Mouse (Mus musculus) MEL (cell line): Measurements from ENCODE around the gene Creb1. TPM values are rescaled to one million over a fixed set of nuclear protein-coding genes. Genes with fewer than 3 reads are reported as not detected.

ENCODE experiments used
- DNase-seq: peaks from one replicate; pipeline ENCODE4 v3.0.0; 2011; ENCODE audit warnings: low read depth, low spot score
- H3K27ac ChIP-seq: 2 replicates; pipeline ENCODE4 v1.5.1; 2012; ENCODE audit warnings: low read depth, mild to moderate bottlenecking, control low read depth, low read length, moderate library complexity; ENCODE audit not compliant: control insufficient read depth
- H3K27me3 ChIP-seq, 2 experiments: fragments of 150-350 bp in 1 of 2; sonication (generic) in 1 of 2; 2 replicates each; pipeline ENCODE4 v1.6.1; 2012; ENCODE audit warnings: low read length in 2 of 2, mild to moderate bottlenecking in 2 of 2, improper control_type of control experiment in 1 of 2, moderate library complexity in 1 of 2; ENCODE audit not compliant: insufficient read depth in 2 of 2, control insufficient read depth in 1 of 2
- H3K36me3 ChIP-seq, 2 experiments: 2 replicates each; pipeline ENCODE4 v1.6.1; 2012 to 2014; ENCODE audit warnings: low read length in 2 of 2, improper control_type of control experiment in 1 of 2, inconsistent platforms in 1 of 2, mild to moderate bottlenecking in 1 of 2; ENCODE audit not compliant: insufficient read depth in 2 of 2, control insufficient read depth in 1 of 2
- H3K4me1 ChIP-seq, 2 experiments: fragments of 150-350 bp in 1 of 2; sonication (generic) in 1 of 2; 2 replicates each; pipeline ENCODE4 v1.6.1; 2012; ENCODE audit warnings: low read length in 2 of 2, improper control_type of control experiment in 1 of 2, mild to moderate bottlenecking in 1 of 2; ENCODE audit not compliant: insufficient read depth in 2 of 2, control insufficient read depth in 1 of 2
- H3K4me3 ChIP-seq, 2 experiments: fragments of 150-350 bp in 1 of 2; sonication (generic) in 1 of 2; 2 replicates each; pipeline ENCODE4 v1.5.1; 2012; ENCODE audit warnings: low read depth in 2 of 2, low read length in 2 of 2, mild to moderate bottlenecking in 2 of 2, moderate library complexity in 2 of 2, control low read depth in 1 of 2, improper control_type of control experiment in 1 of 2; ENCODE audit not compliant: control insufficient read depth in 1 of 2, insufficient read depth in 1 of 2
- H3K79me2 ChIP-seq: 2 replicates; pipeline ENCODE4 v1.6.1; 2012; ENCODE audit warnings: mild to moderate bottlenecking, low read length, moderate library complexity; ENCODE audit not compliant: control insufficient read depth, poor library complexity, insufficient read depth
- H3K9ac ChIP-seq: 2 replicates; pipeline ENCODE4 v1.6.1; 2012; ENCODE audit warnings: low read depth, mild to moderate bottlenecking, control low read depth, low read length, moderate library complexity; ENCODE audit not compliant: control insufficient read depth, poor library complexity, severe bottlenecking
- H3K9me3 ChIP-seq: fragments of 150-350 bp; sonication (generic); replicated peaks from 2 replicates; pipeline ENCODE4 v1.6.1; 2012; ENCODE audit warnings: mild to moderate bottlenecking, low read length, improper control_type of control experiment, moderate library complexity; ENCODE audit not compliant: insufficient read depth
- BHLHE40 ChIP-seq: IDR thresholded peaks from 2 replicates; pipeline ENCODE4 v1.6.1; 2012; ENCODE audit warnings: low read depth, mild to moderate bottlenecking, inconsistent platforms, low read length, improper control_type of control experiment, borderline replicate concordance
- CHD1 ChIP-seq: IDR thresholded peaks from 2 replicates; pipeline ENCODE4 v1.6.1; 2012; ENCODE audit warnings: low read depth, mild to moderate bottlenecking, inconsistent platforms, low read length, improper control_type of control experiment
- CTCF ChIP-seq, 3 experiments: IDR thresholded peaks in 2 of 3; conservative IDR thresholded peaks in 1 of 3; 2 replicates each; pipeline ENCODE4 v1.5.1; 2011 to 2012; ENCODE audit warnings: low read length in 3 of 3, low read depth in 2 of 3, mild to moderate bottlenecking in 2 of 3, improper control_type of control experiment in 1 of 3, inconsistent platforms in 1 of 3, mixed read lengths in 1 of 3, moderate library complexity in 1 of 3; ENCODE audit not compliant: control insufficient read depth in 1 of 3, insufficient read depth in 1 of 3, poor library complexity in 1 of 3, severe bottlenecking in 1 of 3
- E2F4 ChIP-seq: IDR thresholded peaks from 2 replicates; pipeline ENCODE4 v1.6.1; 2011; ENCODE audit warnings: low read depth, low read length, improper control_type of control experiment, borderline replicate concordance
- EP300 ChIP-seq, 2 experiments: IDR thresholded peaks; 2 replicates each; pipeline ENCODE4 v1.6.1; 2011; ENCODE audit warnings: improper control_type of control experiment in 2 of 2, low read length in 2 of 2, low read depth in 1 of 2, mild to moderate bottlenecking in 1 of 2
- GATA1 ChIP-seq: IDR thresholded peaks from 2 replicates; pipeline ENCODE4 v1.6.1; 2011; ENCODE audit warnings: low read depth, low read length, improper control_type of control experiment
- KAT2A ChIP-seq: conservative IDR thresholded peaks from 2 replicates; pipeline ENCODE4 v1.6.1; 2012; ENCODE audit warnings: low read depth, low read length, improper control_type of control experiment, inconsistent platforms
- MEF2A ChIP-seq: IDR thresholded peaks from 2 replicates; pipeline ENCODE4 v1.6.1; 2014; ENCODE audit warnings: low read depth, mild to moderate bottlenecking, inconsistent platforms, low read length, improper control_type of control experiment; ENCODE audit not compliant: poor library complexity, insufficient replicate concordance, severe bottlenecking; ENCODE audit errors: extremely low read depth
- MYB ChIP-seq: IDR thresholded peaks from 2 replicates; pipeline ENCODE4 v1.6.1; 2011; ENCODE audit warnings: mild to moderate bottlenecking, low read depth, low read length, improper control_type of control experiment
- MYC ChIP-seq: IDR thresholded peaks from 2 replicates; pipeline ENCODE4 v1.6.1; 2011; ENCODE audit warnings: low read depth, mild to moderate bottlenecking, low read length, improper control_type of control experiment, moderate library complexity
- NRF1 ChIP-seq: IDR thresholded peaks from 2 replicates; pipeline ENCODE4 v1.6.1; 2014; ENCODE audit warnings: low read depth, mild to moderate bottlenecking, inconsistent platforms, low read length, improper control_type of control experiment, moderate library complexity; ENCODE audit not compliant: poor library complexity, insufficient read depth, severe bottlenecking
- POLR2AphosphoS5 ChIP-seq: IDR thresholded peaks from 2 replicates; pipeline ENCODE4 v1.6.1; 2012; ENCODE audit warnings: low read depth, borderline replicate concordance, mild to moderate bottlenecking, inconsistent platforms, low read length, moderate library complexity, mixed read lengths
- RAD21 ChIP-seq: IDR thresholded peaks from 2 replicates; pipeline ENCODE4 v1.6.1; 2011; ENCODE audit warnings: mild to moderate bottlenecking, low read depth, low read length, improper control_type of control experiment
- SIN3A ChIP-seq: IDR thresholded peaks from 2 replicates; pipeline ENCODE4 v1.6.1; 2012; ENCODE audit warnings: low read length, improper control_type of control experiment, inconsistent platforms
- SMC3 ChIP-seq: IDR thresholded peaks from 2 replicates; pipeline ENCODE4 v1.6.1; 2011; ENCODE audit warnings: low read depth, low read length, improper control_type of control experiment
- TBP ChIP-seq: IDR thresholded peaks from 2 replicates; pipeline ENCODE4 v1.8.0; 2011; ENCODE audit warnings: low read depth, low read length, improper control_type of control experiment
- UBTF ChIP-seq: IDR thresholded peaks from 2 replicates; pipeline ENCODE4 v1.6.1; 2012; ENCODE audit warnings: low read depth, mild to moderate bottlenecking, inconsistent platforms, low read length, improper control_type of control experiment, moderate library complexity, borderline replicate concordance; ENCODE audit not compliant: insufficient read depth
- ZC3H11A ChIP-seq: IDR thresholded peaks from 2 replicates; pipeline ENCODE4 v1.6.1; 2012; ENCODE audit warnings: low read depth, mild to moderate bottlenecking, inconsistent platforms, low read length, improper control_type of control experiment
- ZMIZ1 ChIP-seq: IDR thresholded peaks from 2 replicates; pipeline ENCODE4 v1.6.1; 2012; ENCODE audit warnings: low read depth, mild to moderate bottlenecking, inconsistent platforms, low read length, improper control_type of control experiment, moderate library complexity
- polyA plus RNA-seq, 2 experiments: library from polyadenylated mRNA; stranded (reverse) in 1 of 2; unstranded in 1 of 2; fragments of >175 nt in 1 of 2; fragments of >200 nt in 1 of 2; gene quantifications; 2 replicates each; pipeline versions ENCODE4 v1.2.1 to v1.2.4; 2012; ENCODE audit warnings: low replicate concordance in 2 of 2, low read depth in 1 of 2; ENCODE audit not compliant: insufficient read length in 2 of 2, insufficient read depth in 1 of 2, missing spikeins in 1 of 2
- total RNA-seq: library from RNA; depleted of rRNA; stranded (reverse); fragments of 300-350 nt; gene quantifications from 2 replicates; pipeline ENCODE4 v1.2.3, GENCODE M21; 2012

Gene Creb1
- total and polyA plus RNA-seq, 3 experiments: 21.8 to 49.1 (median 22.8) TPM

GRCm38 (mm10) chr1:64616881-64617714 lies 84.7 kb downstream of the Creb1 start, which contains the start of gene Mettl21a (continued):
- peak; percentile 40; the same call in 1 of the 2 replicates for TF ChIP-seq KAT2A
- TF ChIP-seq TBP: peak; percentile 68; the same call in 1 of the 2 replicates
- TF ChIP-seq CTCF (IDR thresholded peaks at IDR 0.05 in 2 of 3, conservative IDR thresholded peaks at IDR 0.05 in 1 of 3; ENCODE audit: control insufficient read depth in 1 of 3, insufficient read depth in 1 of 3, low read depth in 2 of 3, low read length in 3 of 3, poor library complexity in 1 of 3, severe bottlenecking in 1 of 3): no peak
- no peak for TF ChIP-seq E2F4
- TF ChIP-seq GATA1: no peak
- no peak for TF ChIP-seq POLR2AphosphoS5
- peak; percentile 92 for TF ChIP-seq NRF1
- no peak for TF ChIP-seq MEF2A
- no peak for TF ChIP-seq BHLHE40
- TF ChIP-seq ZMIZ1: peak; percentile 73
- no peak for TF ChIP-seq EP300 (IDR thresholded peaks at IDR 0.05; ENCODE audit: low read depth in 1 of 2, low read length in 2 of 2)
- no peak for TF ChIP-seq MYB
- no peak for TF ChIP-seq SMC3
- no peak; the same call in 1 of the 2 replicates for TF ChIP-seq CHD1

GRCm38 (mm10) chr1:64617715-64617984 lies 85.2 kb downstream of the Creb1 start:
- H3K27me3 ChIP-seq: no peaks in the 10 kb centered on the region
- H3K9ac ChIP-seq: peak overlapping the region; percentile 92
- peaks cover 0 to 5% of the 10 kb centered on the region in 2 experiments; a peak in 2 of 4 replicates for H3K4me1 ChIP-seq
- H3K9me3 ChIP-seq: no peaks in the 10 kb centered on the region
- peak overlapping the region; percentile 76 for H3K27ac ChIP-seq
- TF ChIP-seq TBP (peak; percentile 42; the same call in 1 of the 2 replicates), CTCF (IDR thresholded peaks at IDR 0.05 in 2 of 3, conservative IDR thresholded peaks at IDR 0.05 in 1 of 3; ENCODE audit: control insufficient read depth in 1 of 3, insufficient read depth in 1 of 3, low read depth in 2 of 3, low read length in 3 of 3, poor library complexity in 1 of 3, severe bottlenecking in 1 of 3) (peak; percentile 53 to 97 (median 83); a peak in 5 of 6 replicates), SMC3 (peak; percentile 70), SIN3A (no peak), POLR2AphosphoS5 (no peak), ZMIZ1 (no peak), CHD1 (no peak), ZC3H11A (peak; percentile 57), RAD21 (peak; percentile 66), MEF2A (no peak), UBTF (0 out of 2 replicates have a peak, but pooled peaks have one; percentile 21), MYC (peak; percentile 88)
- peak overlapping the region; percentile 86 to 90 for H3K4me3 ChIP-seq
- peak; percentile 87 for DNase-seq
- H3K36me3 ChIP-seq: peaks cover 0 to 7% of the 10 kb centered on the region in 2 experiments; a peak in 1 of 4 replicates
- H3K79me2 ChIP-seq: peaks cover 4% of the 10 kb centered on the region; the same call in 1 of the 2 replicates
